Mouse (Mus musculus) embryonic fibroblast, embryonic 13.5 days (primary cell): Measurements from ENCODE around the gene Gmds.

Experiments
- CTCF ChIP-seq: IDR thresholded peaks from 2 replicates; pipeline ENCODE4 v1.5.1; 2011; ENCODE audit warnings: mild to moderate bottlenecking, control low read depth, low read length, moderate library complexity, borderline replicate concordance; ENCODE audit not compliant: insufficient read depth
- POLR2A ChIP-seq: IDR thresholded peaks from 2 replicates; pipeline ENCODE4 v1.6.1; 2011; ENCODE audit warnings: low read depth, mild to moderate bottlenecking, control low read depth, low read length, moderate library complexity

DNA sequence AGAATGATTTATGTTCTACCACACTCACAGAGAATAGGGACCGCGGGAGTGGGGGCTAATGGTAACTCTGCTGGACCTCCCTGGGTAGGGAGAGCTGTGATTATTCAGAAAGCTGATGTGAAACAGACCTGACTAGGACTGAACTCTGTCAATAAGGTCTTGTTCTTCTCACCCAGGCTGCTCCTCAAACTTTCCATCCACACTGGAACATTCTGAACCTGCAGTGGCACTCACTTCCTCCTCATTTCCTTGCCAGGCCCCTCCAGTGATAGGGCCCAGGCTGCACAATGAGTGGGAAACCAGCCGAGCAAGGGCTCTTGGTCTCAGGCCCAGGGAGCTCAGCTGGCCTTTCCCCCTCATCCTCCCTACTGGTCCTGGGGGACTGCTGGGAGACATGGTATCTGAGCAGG, 102.3 kb downstream of the Gmds start:
- TF ChIP-seq CTCF, result no peak
- no peak for TF ChIP-seq POLR2A
